Mouse (Mus musculus) ES-E14 (cell line): ENCODE measurements at regions not wholly inside any gene's neighbourhood (a gene's known extent, or its start where the extent isn't known, plus 50 kb on each side); places are given as distances from the start of the nearest gene placed in this dataset.
"Not testable (repeated sequence)": the region's sequence is repeated elsewhere in the genome, so short reads cannot be mapped to it uniquely, and the experiment has no call there.

ENCODE experiments used
- DNase-seq: peaks from one replicate; pipeline ENCODE4 v3.0.0-alpha.2; 2013; ENCODE audit warnings: low read depth, low spot score
- H3K27ac ChIP-seq: 2 replicates; pipeline ENCODE4 v1.5.1; 2012; ENCODE audit warnings: low read depth, mild to moderate bottlenecking, low read length, moderate library complexity, mixed read lengths; ENCODE audit not compliant: poor library complexity, insufficient read depth, severe bottlenecking
- H3K36me3 ChIP-seq: 2 replicates; pipeline ENCODE4 v1.6.1; 2012; ENCODE audit warnings: mild to moderate bottlenecking, low read length, moderate library complexity, mixed read lengths; ENCODE audit not compliant: control insufficient read depth, poor library complexity, insufficient read depth, severe bottlenecking
- H3K4me1 ChIP-seq, 2 experiments: fragments of 150-350 bp in 1 of 2; sonication (generic) in 1 of 2; 2 replicates each; pipeline ENCODE4 v1.6.1; 2012; ENCODE audit warnings: low read length in 2 of 2, mild to moderate bottlenecking in 1 of 2, mixed read lengths in 1 of 2; ENCODE audit not compliant: control insufficient read depth in 2 of 2, insufficient read depth in 2 of 2, poor library complexity in 1 of 2
- H3K4me3 ChIP-seq, 2 experiments: fragments of 150-350 bp in 1 of 2; sonication (generic) in 1 of 2; 2 replicates each; pipeline ENCODE4 v1.5.1; 2012; ENCODE audit warnings: low read length in 2 of 2, low read depth in 1 of 2, mild to moderate bottlenecking in 1 of 2, mixed read lengths in 1 of 2; ENCODE audit not compliant: insufficient read depth in 1 of 2, poor library complexity in 1 of 2, severe bottlenecking in 1 of 2
- H3K9ac ChIP-seq: 2 replicates; pipeline ENCODE4 v1.6.1; 2012; ENCODE audit warnings: low read depth, mild to moderate bottlenecking, low read length, mixed read lengths; ENCODE audit not compliant: poor library complexity, insufficient read depth, severe bottlenecking
- H3K9me3 ChIP-seq: fragments of 150-350 bp; sonication (generic); 2 replicates; pipeline ENCODE4 v1.6.1; 2012; ENCODE audit warnings: low read depth, mild to moderate bottlenecking, low read length; ENCODE audit not compliant: control insufficient read depth, insufficient read depth
- CHD2 ChIP-seq: IDR thresholded peaks from 2 replicates; pipeline ENCODE4 v1.6.1; 2014; ENCODE audit warnings: mild to moderate bottlenecking, low read depth, low read length, inconsistent platforms
- HCFC1 ChIP-seq: IDR thresholded peaks from 2 replicates; pipeline ENCODE4 v1.6.1; 2012; ENCODE audit warnings: low read length, inconsistent platforms, borderline replicate concordance; ENCODE audit not compliant: insufficient read depth
- MAFK ChIP-seq: IDR thresholded peaks from 2 replicates; pipeline ENCODE4 v1.6.1; 2014; ENCODE audit warnings: mild to moderate bottlenecking, low read depth, low read length, inconsistent platforms; ENCODE audit not compliant: insufficient read depth
- ZC3H11A ChIP-seq: IDR thresholded peaks from 2 replicates; pipeline ENCODE4 v1.6.1; 2012; ENCODE audit warnings: low read depth, mild to moderate bottlenecking, inconsistent platforms, low read length, borderline replicate concordance
- ZNF384 ChIP-seq: IDR thresholded peaks from 2 replicates; pipeline ENCODE4 v1.6.1; 2012; ENCODE audit warnings: low read depth, low read length, inconsistent platforms
- in situ Hi-C, 2 experiments: fragments of 600-800 bp; cut with MboI; formaldehyde crosslinking; loops; one replicate each; pipeline ENCODE4 v1.15.1; 2025; ENCODE audit warnings: low sequenced_read_pairs in 2 of 2, inconsistent platforms in 1 of 2; ENCODE audit not compliant: unreplicated experiment in 2 of 2

DNA sequence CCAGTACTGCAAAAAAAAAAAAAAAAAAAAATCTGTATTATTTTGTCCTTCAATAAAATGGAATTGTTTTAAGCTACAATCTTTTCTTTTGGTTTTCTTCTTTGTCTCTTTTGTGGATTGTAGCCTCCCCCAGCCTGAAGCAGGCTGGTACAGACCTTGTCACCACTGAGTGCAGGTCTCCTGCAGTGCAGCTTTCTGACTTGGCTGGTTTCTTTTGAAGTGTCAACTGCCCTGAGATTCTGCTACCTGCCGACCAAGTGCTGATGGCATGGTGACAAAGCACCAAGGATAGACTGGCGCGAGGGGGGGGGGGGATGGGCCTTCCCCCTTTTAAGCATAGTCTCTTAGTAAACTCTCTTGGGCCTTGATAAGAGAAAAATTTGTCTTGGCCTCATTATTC lies 116.2 kb upstream of the Cnksr3 start:
- no peak for DNase-seq
- TF ChIP-seq CHD2 (no peak), MAFK (no peak)
- Histone ChIP-seq H3K9me3 (no peaks in the 10 kb centered on the region), H3K4me1 (no peaks in the 10 kb centered on the region; a peak in 1 of 4 replicates), H3K36me3 (no peaks in the 10 kb centered on the region), H3K4me3 (no peak overlapping the region), H3K9ac (no peak overlapping the region), H3K27ac (no peak overlapping the region)
- in situ Hi-C loops, result no loop called here

GRCm38 (mm10) chr10:7327046-7327445 lies 115.0 kb upstream of the Cnksr3 start:
- DNase-seq, H3K9me3 ChIP-seq, H3K9ac ChIP-seq, in situ Hi-C loops, H3K4me1 ChIP-seq, H3K36me3 ChIP-seq, H3K27ac ChIP-seq, H3K4me3 ChIP-seq: not testable (repeated sequence)

DNA sequence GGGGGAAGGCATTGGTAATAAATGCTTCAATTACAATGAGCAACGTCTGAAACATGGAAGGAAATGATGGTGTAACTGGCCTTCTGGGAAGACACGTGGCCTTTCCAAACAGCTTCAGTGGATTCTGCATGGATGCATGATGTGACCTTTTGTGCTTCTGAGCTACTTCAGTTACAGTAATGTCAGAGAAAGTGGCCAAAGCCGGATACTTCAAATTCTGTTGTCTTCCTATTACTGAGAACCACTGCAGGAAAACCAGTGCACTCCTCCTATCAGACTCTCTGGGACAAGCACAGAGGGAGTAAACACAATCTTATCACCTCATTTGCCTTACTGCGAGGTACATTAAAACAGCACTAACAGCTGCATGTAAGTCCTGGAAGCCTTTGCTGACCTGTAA lies 113.0 kb upstream of the Cnksr3 start:
- Histone ChIP-seq H3K4me1 (no peaks in the 10 kb centered on the region; a peak in 1 of 4 replicates), H3K4me3 (no peak overlapping the region), H3K9me3 (no peaks in the 10 kb centered on the region), H3K36me3 (no peaks in the 10 kb centered on the region), H3K27ac (no peak overlapping the region), H3K9ac (no peak overlapping the region)
- TF ChIP-seq ZNF384, result no peak
- no peak for TF ChIP-seq ZC3H11A
- no peak for TF ChIP-seq HCFC1
- no peak for TF ChIP-seq MAFK
- TF ChIP-seq CHD2, result no peak
- in situ Hi-C loops, result no loop called here
- DNase-seq, result no peak

DNA sequence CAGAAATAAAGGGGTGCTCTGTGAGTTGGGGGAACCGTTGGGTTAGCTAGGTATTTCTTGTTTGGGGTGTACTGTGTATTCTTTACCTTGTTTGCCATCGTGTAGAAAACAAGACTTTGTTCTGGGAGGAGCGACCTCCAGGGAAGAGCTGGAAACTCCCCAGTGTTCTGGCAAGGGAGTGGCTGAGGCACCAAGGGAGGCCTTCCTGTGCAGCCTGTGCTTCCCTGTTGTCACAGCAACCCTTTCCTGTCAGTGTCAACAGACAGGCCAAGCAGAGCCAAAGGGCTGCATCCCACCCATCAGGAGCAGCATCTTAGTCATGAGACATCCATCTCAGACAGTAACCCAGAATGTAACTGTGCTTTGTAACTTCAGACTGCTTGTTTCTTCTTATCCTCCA lies 111.2 kb upstream of the Cnksr3 start:
- no peak overlapping the region for H3K4me3 ChIP-seq
- in situ Hi-C loops, result no loop called here
- TF ChIP-seq CHD2 (no peak), MAFK (no peak), HCFC1 (no peak), ZC3H11A (no peak), ZNF384 (no peak)
- no peak for DNase-seq
- H3K27ac ChIP-seq, result no peak overlapping the region
- no peak overlapping the region for H3K9ac ChIP-seq
- no peaks in the 10 kb centered on the region for H3K9me3 ChIP-seq
- H3K36me3 ChIP-seq, result no peaks in the 10 kb centered on the region
- H3K4me1 ChIP-seq, result no peaks in the 10 kb centered on the region; a peak in 1 of 4 replicates

- H3K36me3 ChIP-seq, result no peaks in the 10 kb centered on the region
- H3K4me3 ChIP-seq, result no peak overlapping the region
- DNase-seq, result no peak
- no peaks in the 10 kb centered on the region for H3K4me1 ChIP-seq
- H3K9ac ChIP-seq, result no peak overlapping the region
- no peaks in the 10 kb centered on the region for H3K9me3 ChIP-seq
- TF ChIP-seq MAFK, result no peak
- TF ChIP-seq CHD2, result no peak
- TF ChIP-seq ZC3H11A, result no peak
- TF ChIP-seq HCFC1, result no peak
- no peak for TF ChIP-seq ZNF384
- no peak overlapping the region for H3K27ac ChIP-seq
- in situ Hi-C loops, result loop anchor here in 1 of 2 experiments (10.0 kb wide), 1 partner anchor 45 kb away; no protein-coding TSS in a partner anchor
Measured at GRCm38 (mm10) chr10:7309927-7310326, 97.9 kb upstream of the Cnksr3 start.

DNA sequence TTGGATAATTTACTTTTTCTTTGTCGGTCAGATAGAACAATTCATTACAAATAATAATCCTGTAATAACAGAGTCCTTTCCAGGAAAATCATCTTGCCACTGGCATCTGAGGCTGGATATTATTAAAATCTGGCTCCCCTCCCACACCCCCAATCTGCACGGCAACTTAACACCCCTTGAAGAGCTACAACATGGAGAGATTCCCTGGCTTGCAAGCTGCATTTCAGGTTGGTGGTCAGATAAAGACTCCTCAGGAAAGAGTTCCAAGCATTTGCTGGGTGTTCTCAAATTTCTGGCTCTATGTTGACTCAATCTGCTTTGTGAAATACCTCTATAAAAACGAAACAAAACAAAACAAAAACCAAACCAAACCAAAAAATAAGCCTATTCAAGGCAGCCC lies 93.8 kb upstream of the Cnksr3 start:
- DNase-seq, H3K9me3 ChIP-seq, H3K4me1 ChIP-seq, H3K9ac ChIP-seq, H3K36me3 ChIP-seq, H3K27ac ChIP-seq, H3K4me3 ChIP-seq: not testable (repeated sequence)
- in situ Hi-C loops, result loop anchor here in 1 of 2 experiments (10.0 kb wide), 1 partner anchor 49 kb away; no protein-coding TSS in a partner anchor
